Mouse (Mus musculus): Measurements from ENCODE around the gene Ccdc158. TPM values are rescaled to one million over a fixed set of nuclear protein-coding genes. Genes with fewer than 3 reads are reported as not detected.

Gene Ccdc158
- polyA plus RNA-seq, 1 experiment from 2014 or later, result 0.44 TPM

- Histone ChIP-seq H3K36me3 (no peaks in the 10 kb centered on the region), H3K27ac (peak overlapping the region; percentile 62), H3K4me3 (peak overlapping the region; percentile 56), H3K27me3 (no peaks in the 10 kb centered on the region), H3K9ac (peak overlapping the region; percentile 76), H3K4me2 (peak overlapping the region; percentile 98), H3K9me3 (no peaks in the 10 kb centered on the region), H3K4me1 (replicated peaks) (peaks cover 15% of the 10 kb centered on the region)
- ATAC-seq (ENCODE audit: low FRiP score), result 0 out of 2 replicates have a peak, but pooled peaks have one; percentile 29
- WGBS, result 1% methylated on average over 39 of the region's 39 CpGs
Measured at GRCm38 (mm10) chr5:92682621-92683348, 7.7 kb upstream of the Ccdc158 start.

- Histone ChIP-seq H3K4me1 (replicated peaks) (peaks cover 15% of the 10 kb centered on the region), H3K4me2 (no peak overlapping the region), H3K27ac (no peak overlapping the region), H3K9me3 (no peaks in the 10 kb centered on the region), H3K9ac (no peak overlapping the region), H3K4me3 (no peak overlapping the region), H3K36me3 (no peaks in the 10 kb centered on the region), H3K27me3 (no peaks in the 10 kb centered on the region)
- WGBS, result 84% methylated on average over 10 of the region's 10 CpGs
- no peak for ATAC-seq (ENCODE audit: low FRiP score)
Measured at GRCm38 (mm10) chr5:92681861-92682260, 6.8 kb upstream of the Ccdc158 start.

- no peak for ATAC-seq (ENCODE audit: low FRiP score)
- H3K9me3 ChIP-seq, result no peaks in the 10 kb centered on the region
- 0 out of 2 replicates have a peak, but pooled peaks cover 2% of the 10 kb centered on the region for H3K27me3 ChIP-seq
- H3K36me3 ChIP-seq, result no peaks in the 10 kb centered on the region
- peaks cover 19% of the 10 kb centered on the region for H3K4me1 ChIP-seq (replicated peaks)
- 34% methylated on average over 4 of the region's 4 CpGs for WGBS
- H3K4me3 ChIP-seq, result no peak overlapping the region
- no peak overlapping the region for H3K9ac ChIP-seq
- no peak overlapping the region for H3K27ac ChIP-seq
- H3K4me2 ChIP-seq, result no peak overlapping the region
Measured at GRCm38 (mm10) chr5:92679441-92679840, 4.4 kb upstream of the Ccdc158 start.

GRCm38 (mm10) chr5:92675574-92675920 is 476 bp upstream of the Ccdc158 start:
- Histone ChIP-seq H3K4me3 (peak overlapping the region; percentile 48), H3K4me2 (peak overlapping the region; percentile 74), H3K27ac (no peak overlapping the region), H3K4me1 (replicated peaks) (peaks cover 8% of the 10 kb centered on the region), H3K9me3 (no peaks in the 10 kb centered on the region), H3K36me3 (no peaks in the 10 kb centered on the region), H3K9ac (peak overlapping the region; percentile 63), H3K27me3 (0 out of 2 replicates have a peak, but pooled peaks cover 2% of the 10 kb centered on the region)
- no peak; the same call in 1 of the 2 replicates for ATAC-seq (ENCODE audit: low FRiP score)
- WGBS, result 3% methylated on average over 9 of the region's 9 CpGs

- H3K4me2 ChIP-seq, result no peak overlapping the region
- WGBS, result 87% methylated on average over 5 of the region's 5 CpGs
- no peaks in the 10 kb centered on the region for H3K9me3 ChIP-seq
- no peak for ATAC-seq (ENCODE audit: low FRiP score)
- no peak overlapping the region for H3K9ac ChIP-seq
- H3K36me3 ChIP-seq, result no peaks in the 10 kb centered on the region
- no peak overlapping the region for H3K27ac ChIP-seq
- no peak overlapping the region for H3K4me3 ChIP-seq
- H3K4me1 ChIP-seq (replicated peaks), result no peaks in the 10 kb centered on the region
- no peaks in the 10 kb centered on the region for H3K27me3 ChIP-seq
Measured at GRCm38 (mm10) chr5:92666860-92667259, 8.2 kb downstream of the Ccdc158 start.

- no peaks in the 10 kb centered on the region for H3K4me1 ChIP-seq (replicated peaks)
- H3K36me3 ChIP-seq, result no peaks in the 10 kb centered on the region
- no peak for ATAC-seq (ENCODE audit: low FRiP score)
- no peaks in the 10 kb centered on the region for H3K9me3 ChIP-seq
- no peak overlapping the region for H3K9ac ChIP-seq
- no peak overlapping the region for H3K4me3 ChIP-seq
- H3K4me2 ChIP-seq, result no peak overlapping the region
- H3K27me3 ChIP-seq, result no peaks in the 10 kb centered on the region
- WGBS, result 70% methylated on average over 2 of the region's 2 CpGs
- H3K27ac ChIP-seq, result no peak overlapping the region
Measured at GRCm38 (mm10) chr5:92664321-92664720, 10.8 kb downstream of the Ccdc158 start.

GRCm38 (mm10) chr5:92656256-92656655 is 18.8 kb downstream of the Ccdc158 start:
- no peak for ATAC-seq (ENCODE audit: low FRiP score)
- Histone ChIP-seq H3K4me3 (no peak overlapping the region), H3K4me2 (no peak overlapping the region), H3K4me1 (replicated peaks) (no peaks in the 10 kb centered on the region), H3K9me3 (no peaks in the 10 kb centered on the region), H3K9ac (no peak overlapping the region), H3K27ac (no peak overlapping the region), H3K36me3 (no peaks in the 10 kb centered on the region), H3K27me3 (no peaks in the 10 kb centered on the region)
- WGBS, result 17% methylated on average over 1 of the region's 1 CpGs

- H3K36me3 ChIP-seq, result no peaks in the 10 kb centered on the region
- no peak for ATAC-seq (ENCODE audit: low FRiP score)
- H3K9ac ChIP-seq, result no peak overlapping the region
- H3K4me2 ChIP-seq, result no peak overlapping the region
- H3K27ac ChIP-seq, result no peak overlapping the region
- 89% methylated on average over 3 of the region's 3 CpGs for WGBS
- no peaks in the 10 kb centered on the region for H3K9me3 ChIP-seq
- no peak overlapping the region for H3K4me3 ChIP-seq
- no peaks in the 10 kb centered on the region for H3K27me3 ChIP-seq
- H3K4me1 ChIP-seq (replicated peaks), result no peaks in the 10 kb centered on the region
Measured at GRCm38 (mm10) chr5:92640861-92641260, 34.2 kb downstream of the Ccdc158 start.

GRCm38 (mm10) chr5:92635891-92636290 is 39.2 kb downstream of the Ccdc158 start:
- Histone ChIP-seq H3K27ac (no peak overlapping the region), H3K9me3 (no peaks in the 10 kb centered on the region), H3K4me3 (no peak overlapping the region), H3K9ac (no peak overlapping the region), H3K27me3 (no peaks in the 10 kb centered on the region), H3K4me2 (no peak overlapping the region), H3K4me1 (replicated peaks) (no peaks in the 10 kb centered on the region), H3K36me3 (no peaks in the 10 kb centered on the region)
- 90% methylated on average over 5 of the region's 5 CpGs for WGBS
- no peak for ATAC-seq (ENCODE audit: low FRiP score)

GRCm38 (mm10) chr5:92634916-92635315 is 40.2 kb downstream of the Ccdc158 start:
- Histone ChIP-seq H3K4me1 (replicated peaks) (no peaks in the 10 kb centered on the region), H3K4me3 (no peak overlapping the region), H3K4me2 (no peak overlapping the region), H3K9ac (no peak overlapping the region), H3K27ac (no peak overlapping the region), H3K9me3 (no peaks in the 10 kb centered on the region), H3K36me3 (no peaks in the 10 kb centered on the region), H3K27me3 (no peaks in the 10 kb centered on the region)
- no peak for ATAC-seq (ENCODE audit: low FRiP score)
- 80% methylated on average over 3 of the region's 3 CpGs for WGBS

GRCm38 (mm10) chr5:92633526-92633925 is 41.5 kb downstream of the Ccdc158 start:
- no peak for ATAC-seq (ENCODE audit: low FRiP score)
- Histone ChIP-seq H3K27me3 (no peaks in the 10 kb centered on the region), H3K27ac (no peak overlapping the region), H3K9ac (no peak overlapping the region), H3K4me3 (no peak overlapping the region), H3K36me3 (no peaks in the 10 kb centered on the region), H3K4me2 (no peak overlapping the region), H3K9me3 (no peaks in the 10 kb centered on the region), H3K4me1 (replicated peaks) (no peaks in the 10 kb centered on the region)
- 61% methylated on average over 4 of the region's 4 CpGs for WGBS

GRCm38 (mm10) chr5:92627896-92628295 is 47.2 kb downstream of the Ccdc158 start:
- Histone ChIP-seq H3K4me2 (no peak overlapping the region), H3K36me3 (no peaks in the 10 kb centered on the region), H3K27ac (no peak overlapping the region), H3K9ac (no peak overlapping the region), H3K4me3 (no peak overlapping the region), H3K9me3 (no peaks in the 10 kb centered on the region), H3K27me3 (no peaks in the 10 kb centered on the region), H3K4me1 (replicated peaks) (no peaks in the 10 kb centered on the region)
- WGBS, result 85% methylated on average over 7 of the region's 7 CpGs
- ATAC-seq (ENCODE audit: low FRiP score), result no peak

GRCm38 (mm10) chr5:92621883-92622282 is 53.2 kb downstream of the Ccdc158 start:
- ATAC-seq (ENCODE audit: low FRiP score), result no peak
- Histone ChIP-seq H3K4me2 (no peak overlapping the region), H3K27me3 (no peaks in the 10 kb centered on the region), H3K36me3 (no peaks in the 10 kb centered on the region), H3K4me3 (no peak overlapping the region), H3K27ac (no peak overlapping the region), H3K9me3 (no peaks in the 10 kb centered on the region), H3K9ac (no peak overlapping the region), H3K4me1 (replicated peaks) (no peaks in the 10 kb centered on the region)
- WGBS, result 90% methylated on average over 5 of the region's 5 CpGs
